Mouse (Mus musculus): ENCODE results near the gene Nmnat2. TPM values are rescaled to one million over a fixed set of nuclear protein-coding genes. Genes with fewer than 3 reads are reported as not detected.

Nmnat2 gene
- total RNA-seq, 1 experiment from 2014 or later = 0.38 TPM

DNA sequence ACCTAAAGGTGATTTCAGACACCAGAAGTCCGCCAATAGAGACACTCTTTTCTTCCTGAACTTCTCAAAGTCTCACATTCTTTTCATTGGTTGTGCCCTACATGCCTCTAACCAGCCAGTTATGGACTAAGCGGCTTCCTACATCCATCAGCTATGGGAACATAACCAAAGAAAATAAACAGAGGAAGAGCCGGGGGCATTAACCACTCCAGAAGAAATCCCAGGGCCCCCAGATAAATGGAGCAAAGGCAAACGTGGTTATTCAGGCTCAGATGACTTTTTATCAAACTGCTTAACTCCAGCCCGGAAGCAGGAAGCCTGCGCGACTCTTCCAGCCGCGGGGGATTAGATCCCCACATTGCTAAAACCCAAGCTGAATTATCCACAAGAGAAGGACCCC lies 146.1 kb downstream of the Nmnat2 start:
- ATAC-seq (replicated peaks; ENCODE audit: insufficient number of reproducible peaks, low FRiP score, low TSS enrichment, poor library complexity, severe bottlenecking) = no peak

DNA sequence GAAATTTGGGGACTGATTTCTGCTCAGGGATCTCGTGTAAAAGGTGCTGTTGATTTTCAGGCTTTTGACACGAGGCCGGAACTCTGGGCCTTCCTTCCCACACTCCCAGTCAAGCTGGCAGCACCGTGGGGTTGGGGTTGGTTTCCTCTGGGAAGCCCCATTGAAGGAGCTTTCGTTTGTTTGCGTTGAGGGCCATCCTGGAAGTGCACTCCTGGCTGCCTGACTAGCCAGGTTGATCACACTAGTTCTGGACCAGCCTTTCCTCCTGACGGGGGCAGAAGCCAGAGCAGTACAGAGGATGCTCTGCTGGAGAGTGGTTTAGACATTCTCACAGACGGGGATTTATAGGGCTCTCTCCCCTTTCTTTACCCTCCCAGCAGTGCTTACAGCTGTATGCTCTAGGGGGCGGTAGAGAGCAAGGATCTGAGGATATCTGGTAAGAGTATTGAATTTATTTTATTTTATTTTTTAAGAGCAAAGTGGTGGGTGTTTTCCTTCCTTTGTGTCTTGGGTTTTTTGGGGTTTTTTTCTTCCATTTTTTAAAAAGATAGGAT lies 146.6 kb downstream of the Nmnat2 start:
- no peak for ATAC-seq (replicated peaks; ENCODE audit: insufficient number of reproducible peaks, low FRiP score, low TSS enrichment, poor library complexity, severe bottlenecking)

DNA sequence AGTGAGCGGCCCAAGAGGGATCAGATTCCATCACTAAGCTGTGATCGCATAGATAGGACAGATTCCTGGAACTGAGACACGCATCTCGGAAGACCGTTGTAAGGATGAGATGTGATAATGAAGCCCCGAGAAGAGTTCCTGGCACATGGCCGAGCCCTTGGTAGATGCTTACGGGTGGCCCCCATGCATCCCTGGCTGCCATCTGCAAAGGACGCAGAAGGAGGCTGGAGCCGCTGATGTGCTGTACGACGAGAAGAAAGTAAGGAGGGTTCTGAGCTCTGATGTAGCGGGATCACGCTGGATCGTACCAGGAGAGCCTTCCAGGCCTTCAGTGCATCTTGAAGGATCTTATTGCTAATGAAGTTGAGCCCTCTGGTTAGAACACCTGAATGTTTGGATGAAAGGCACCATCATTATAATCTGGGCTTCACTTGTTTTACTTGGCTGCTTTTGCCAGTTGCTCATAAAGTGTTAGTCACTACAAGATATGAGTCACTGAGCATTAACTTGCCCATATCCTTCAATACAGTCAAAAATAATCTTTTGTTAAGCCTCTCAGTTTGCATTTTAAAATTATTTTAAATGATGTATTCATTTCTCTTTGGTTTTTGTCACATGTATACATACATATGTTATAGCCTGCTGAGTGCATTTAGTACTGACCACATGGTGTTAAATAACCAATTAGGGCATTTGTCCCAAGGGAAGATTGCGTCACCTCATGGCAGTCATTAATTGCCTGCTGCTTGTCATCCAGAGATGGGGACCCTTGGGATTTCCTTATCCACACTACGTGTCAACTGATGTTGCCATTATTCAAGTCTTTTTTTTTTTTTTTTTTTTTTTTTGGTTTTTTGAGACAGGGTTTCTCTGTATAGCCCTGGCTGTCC lies 147.7 kb downstream of the Nmnat2 start:
- ATAC-seq (replicated peaks; ENCODE audit: insufficient number of reproducible peaks, low FRiP score, low TSS enrichment, poor library complexity, severe bottlenecking) = no peak

DNA sequence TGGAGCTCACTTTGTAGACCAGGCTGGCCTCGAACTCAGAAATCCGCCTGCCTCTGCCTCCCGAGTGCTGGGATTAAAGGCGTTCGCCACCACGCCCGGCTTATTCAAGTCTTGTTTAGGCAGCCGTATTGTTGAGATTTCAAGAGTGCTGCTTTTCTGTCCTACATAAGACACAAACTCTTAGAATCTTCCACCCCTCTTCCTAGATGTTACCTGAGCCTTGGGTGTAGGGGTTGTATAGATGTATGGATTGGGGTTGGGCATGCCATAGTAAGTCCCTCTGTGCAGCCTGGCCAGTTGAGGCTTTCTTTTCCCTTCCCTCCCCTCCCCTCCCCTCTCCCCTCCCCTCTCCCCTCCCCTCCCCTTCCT lies 148.4 kb downstream of the Nmnat2 start:
- no peak for ATAC-seq (replicated peaks; ENCODE audit: insufficient number of reproducible peaks, low FRiP score, low TSS enrichment, poor library complexity, severe bottlenecking)

DNA sequence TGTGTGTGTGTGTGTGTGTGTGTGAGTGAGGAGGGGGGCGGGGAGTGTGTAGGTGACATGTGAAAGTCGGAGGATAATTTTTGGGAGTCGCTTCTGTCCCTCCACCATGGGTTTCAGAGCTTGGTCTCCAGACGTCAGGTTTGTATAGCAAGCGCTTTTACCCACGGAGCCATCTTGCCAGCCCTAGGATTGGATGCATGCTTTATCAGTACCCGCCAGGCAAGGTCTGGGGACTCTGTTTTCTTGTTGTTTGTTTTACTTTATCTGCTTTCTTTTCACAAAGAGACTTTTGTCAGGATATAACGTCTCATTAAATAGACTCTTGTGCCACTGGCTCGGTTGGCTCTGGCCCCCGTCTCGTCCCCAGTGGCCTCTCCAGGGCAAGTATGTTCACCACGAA lies 150.0 kb downstream of the Nmnat2 start:
- no peak for ATAC-seq (replicated peaks; ENCODE audit: insufficient number of reproducible peaks, low FRiP score, low TSS enrichment, poor library complexity, severe bottlenecking)

DNA sequence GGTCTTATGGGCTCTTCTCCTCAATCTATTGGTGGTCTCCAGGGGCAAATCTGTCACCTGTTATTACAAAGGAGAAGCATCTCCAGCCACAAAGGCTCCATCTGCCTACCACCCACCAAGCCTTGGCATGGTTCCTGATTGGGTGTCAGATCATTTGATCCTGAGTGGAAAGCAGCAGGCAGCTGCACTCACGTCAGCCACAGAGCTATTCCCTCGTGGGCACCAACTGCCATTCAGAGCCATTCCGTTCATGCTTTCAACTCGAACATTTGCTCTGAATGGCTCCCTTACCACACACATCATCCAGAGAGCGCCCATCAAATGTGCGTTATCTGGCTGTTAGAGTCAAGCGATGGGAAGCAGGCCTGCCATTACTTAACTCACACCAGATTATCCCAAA lies 153.1 kb downstream of the Nmnat2 start:
- ATAC-seq (replicated peaks; ENCODE audit: insufficient number of reproducible peaks, low FRiP score, low TSS enrichment, poor library complexity, severe bottlenecking) = no peak

DNA sequence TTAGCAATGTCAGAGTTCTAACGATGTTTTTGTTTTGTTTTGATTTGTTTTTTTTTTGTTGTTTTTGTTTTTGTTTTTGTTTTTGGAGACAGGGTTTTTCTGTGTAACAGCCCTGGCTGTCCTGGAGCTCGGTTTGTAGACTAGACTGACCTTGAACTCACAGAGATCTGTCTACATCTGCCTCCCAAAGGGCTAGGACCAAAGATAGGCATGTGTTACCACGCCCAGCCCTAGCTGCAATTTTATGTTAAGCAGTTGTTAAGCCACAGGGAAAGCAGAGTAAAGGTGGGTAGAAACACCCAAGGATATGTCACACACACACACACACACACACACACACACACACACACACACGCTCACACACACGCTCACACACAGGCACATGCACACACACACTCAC lies 154.6 kb downstream of the Nmnat2 start:
- no peak for ATAC-seq (replicated peaks; ENCODE audit: insufficient number of reproducible peaks, low FRiP score, low TSS enrichment, poor library complexity, severe bottlenecking)

DNA sequence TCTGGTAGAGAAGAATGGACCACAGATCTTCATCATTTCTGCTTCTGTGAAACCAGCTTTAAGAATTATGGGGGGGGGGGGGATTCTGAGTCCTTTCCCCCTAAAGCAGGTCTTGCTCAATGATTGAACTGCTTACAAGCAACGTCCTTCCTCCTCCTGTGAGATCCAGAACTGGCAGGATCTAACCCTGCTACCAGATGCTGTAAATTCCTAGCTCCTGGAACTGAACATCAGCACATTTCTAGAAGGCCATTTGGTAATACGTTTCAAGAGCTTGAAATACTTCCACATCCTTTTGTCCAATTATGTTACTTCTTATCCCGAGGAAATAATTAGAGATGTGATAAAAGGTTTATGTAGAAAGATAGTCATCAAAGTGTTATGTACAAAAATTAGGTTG lies 155.0 kb downstream of the Nmnat2 start:
- ATAC-seq (replicated peaks; ENCODE audit: insufficient number of reproducible peaks, low FRiP score, low TSS enrichment, poor library complexity, severe bottlenecking) = no peak

DNA sequence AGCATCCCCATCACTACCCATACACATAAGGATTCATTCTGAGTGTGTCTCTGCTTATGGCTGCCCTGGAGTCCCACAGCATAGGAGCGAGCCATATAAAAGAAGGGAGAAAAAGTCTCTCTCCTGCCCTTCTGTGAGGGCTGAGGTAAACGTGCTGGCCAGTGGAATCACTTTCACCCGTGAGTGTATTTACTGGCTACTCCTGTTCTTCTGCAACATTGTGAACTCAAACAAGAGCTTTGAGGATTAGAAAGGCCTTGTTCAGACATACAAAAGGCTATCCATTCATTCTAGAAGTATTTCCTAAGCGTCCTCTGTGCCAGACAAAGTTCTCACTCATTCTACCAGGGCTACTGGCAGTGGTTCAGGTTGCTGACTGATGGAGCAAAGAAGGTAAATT lies 156.8 kb downstream of the Nmnat2 start:
- no peak for ATAC-seq (replicated peaks; ENCODE audit: insufficient number of reproducible peaks, low FRiP score, low TSS enrichment, poor library complexity, severe bottlenecking)

DNA sequence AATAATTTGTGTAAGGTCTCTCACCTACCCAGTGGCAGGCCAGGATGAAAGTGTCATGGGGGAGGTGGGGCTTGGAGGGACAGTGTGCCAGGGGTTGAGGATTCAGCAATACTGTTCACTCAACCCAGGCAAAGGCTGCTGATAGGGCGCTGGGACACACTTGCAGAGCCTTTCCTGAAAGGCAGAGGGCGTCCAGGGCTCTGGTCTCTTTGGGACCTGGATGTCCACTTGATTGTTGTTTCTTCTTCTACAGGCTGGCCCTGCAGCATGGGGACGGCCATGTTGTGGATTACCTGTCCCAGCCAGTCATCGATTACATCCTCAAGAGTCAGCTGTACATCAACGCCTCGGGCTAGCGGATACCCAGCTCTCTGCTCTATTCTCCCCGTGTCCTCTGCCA lies 160.5 kb downstream of the Nmnat2 start:
- ATAC-seq (replicated peaks; ENCODE audit: insufficient number of reproducible peaks, low FRiP score, low TSS enrichment, poor library complexity, severe bottlenecking) = no peak

DNA sequence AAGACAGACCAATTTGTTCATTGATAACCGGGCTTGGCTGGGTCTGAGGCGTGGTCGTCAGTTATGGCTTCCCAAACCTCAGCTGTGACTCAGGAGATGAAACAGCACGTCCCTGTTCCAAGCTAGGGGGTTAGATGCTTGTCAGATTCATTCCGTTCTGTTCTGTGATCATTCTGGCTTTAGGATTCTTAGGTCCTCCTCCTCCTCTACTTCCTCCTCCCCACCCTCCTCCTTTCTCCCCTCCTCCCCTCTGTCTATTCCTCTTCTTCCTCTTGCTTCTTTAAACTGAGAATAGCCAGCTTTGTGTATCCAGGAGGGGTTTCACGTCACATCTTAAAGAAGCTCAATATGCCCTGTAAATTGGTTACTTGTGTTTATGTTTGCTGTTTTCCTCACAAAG lies 165.8 kb downstream of the Nmnat2 start:
- no peak for ATAC-seq (replicated peaks; ENCODE audit: insufficient number of reproducible peaks, low FRiP score, low TSS enrichment, poor library complexity, severe bottlenecking)

DNA sequence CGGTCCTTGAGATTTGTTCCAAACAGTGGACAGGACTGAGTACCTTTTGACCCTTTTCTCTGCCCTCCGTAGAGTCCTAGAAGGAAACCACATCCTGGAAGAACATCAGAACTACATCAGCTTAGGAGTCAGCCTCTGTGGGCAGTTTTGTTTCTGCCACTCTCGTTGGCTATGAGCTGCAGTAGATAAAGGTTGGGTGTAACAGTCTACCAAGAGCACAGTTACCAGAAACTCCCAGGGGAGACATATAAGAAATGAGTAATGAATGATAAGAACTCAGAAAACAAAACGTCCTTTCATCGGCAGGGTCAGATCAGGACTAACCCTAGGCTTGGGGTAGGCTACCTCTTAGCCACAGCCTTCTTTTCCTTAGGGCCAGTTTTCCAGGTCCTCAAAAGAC lies 166.5 kb downstream of the Nmnat2 start:
- no peak for ATAC-seq (replicated peaks; ENCODE audit: insufficient number of reproducible peaks, low FRiP score, low TSS enrichment, poor library complexity, severe bottlenecking)

DNA sequence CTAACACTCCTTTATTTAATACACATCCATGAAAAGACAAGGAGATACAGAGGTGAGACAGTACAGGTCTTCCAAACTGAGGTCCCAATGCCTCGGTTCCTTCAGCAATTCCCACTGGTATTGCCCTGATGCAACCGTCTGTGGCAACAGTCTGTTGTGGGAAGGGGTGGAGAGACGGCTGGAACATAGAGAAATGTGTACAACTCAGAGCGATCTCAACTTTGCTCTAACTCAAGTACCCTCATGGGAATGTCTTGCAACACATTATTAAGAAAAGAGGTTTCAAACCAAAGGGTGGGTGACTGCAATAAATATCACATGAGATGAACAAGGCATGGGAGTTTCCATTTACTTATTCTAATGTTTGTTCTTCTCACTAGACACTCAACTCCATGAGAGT lies 168.0 kb downstream of the Nmnat2 start:
- ATAC-seq (replicated peaks; ENCODE audit: insufficient number of reproducible peaks, low FRiP score, low TSS enrichment, poor library complexity, severe bottlenecking) = no peak

DNA sequence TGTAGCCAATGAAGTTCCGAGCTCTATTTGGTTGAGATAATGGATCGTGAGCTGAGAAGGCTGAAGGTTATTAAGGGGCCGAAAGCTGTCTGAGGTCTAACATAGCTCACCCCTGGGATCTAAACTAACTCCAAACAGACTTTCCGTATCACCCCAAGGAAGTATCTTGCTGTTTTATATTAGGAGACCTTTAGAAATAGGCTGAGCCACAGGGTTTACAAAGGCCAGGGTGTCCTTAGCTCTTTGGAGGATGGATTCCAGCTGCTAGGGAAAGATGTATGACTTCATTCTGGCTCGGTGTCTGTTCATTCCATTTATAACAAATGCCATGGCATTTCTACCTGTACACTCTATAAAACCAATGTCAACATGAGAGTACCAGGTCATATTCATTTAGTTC lies 169.7 kb downstream of the Nmnat2 start:
- no peak for ATAC-seq (replicated peaks; ENCODE audit: insufficient number of reproducible peaks, low FRiP score, low TSS enrichment, poor library complexity, severe bottlenecking)

DNA sequence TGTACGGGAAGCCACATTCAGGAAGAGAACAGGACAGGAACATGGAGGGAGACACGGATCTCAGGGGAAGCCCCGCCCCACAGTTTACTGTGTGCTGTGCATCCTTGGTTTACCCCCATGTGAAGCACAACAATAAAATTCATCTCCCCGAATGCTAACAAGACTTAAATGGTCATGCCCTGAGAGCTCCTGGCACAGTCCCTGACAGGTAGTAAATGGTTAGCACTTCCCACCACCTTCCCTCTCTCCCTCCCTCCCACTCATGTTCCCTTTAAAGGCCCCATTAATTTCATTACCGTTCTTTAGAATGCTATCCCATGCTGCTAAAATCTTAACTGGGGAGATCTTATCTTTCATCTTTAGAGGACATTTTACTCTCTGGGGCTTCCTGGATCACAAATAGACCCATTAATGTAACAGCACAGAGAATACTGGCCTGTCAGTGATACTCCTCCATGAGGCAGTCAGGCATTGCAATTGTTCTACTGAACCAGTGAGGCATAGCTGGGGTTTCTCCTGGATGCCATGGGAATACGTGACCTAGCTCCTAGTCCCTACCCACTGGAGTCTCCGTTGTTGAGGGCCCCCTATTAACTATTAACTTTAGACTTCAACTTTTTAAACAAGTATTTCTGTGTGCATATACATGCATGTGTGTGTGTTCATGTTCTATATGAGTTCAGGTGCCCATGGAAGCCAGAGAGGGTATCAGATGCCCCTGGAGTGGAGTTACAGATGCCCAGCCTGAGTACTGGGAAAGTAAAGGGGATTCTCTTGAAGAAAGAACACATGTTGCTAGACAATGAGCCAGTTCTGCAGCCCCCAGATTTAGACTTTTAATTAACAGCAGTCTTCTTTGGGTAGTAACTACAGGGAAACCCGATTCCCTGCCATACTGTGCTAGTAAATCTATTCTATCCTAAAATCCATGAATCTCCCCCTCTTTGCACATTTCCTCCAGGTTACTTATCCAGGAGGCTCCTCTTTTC lies 170.8 kb downstream of the Nmnat2 start:
- ATAC-seq (replicated peaks; ENCODE audit: insufficient number of reproducible peaks, low FRiP score, low TSS enrichment, poor library complexity, severe bottlenecking) = no peak

DNA sequence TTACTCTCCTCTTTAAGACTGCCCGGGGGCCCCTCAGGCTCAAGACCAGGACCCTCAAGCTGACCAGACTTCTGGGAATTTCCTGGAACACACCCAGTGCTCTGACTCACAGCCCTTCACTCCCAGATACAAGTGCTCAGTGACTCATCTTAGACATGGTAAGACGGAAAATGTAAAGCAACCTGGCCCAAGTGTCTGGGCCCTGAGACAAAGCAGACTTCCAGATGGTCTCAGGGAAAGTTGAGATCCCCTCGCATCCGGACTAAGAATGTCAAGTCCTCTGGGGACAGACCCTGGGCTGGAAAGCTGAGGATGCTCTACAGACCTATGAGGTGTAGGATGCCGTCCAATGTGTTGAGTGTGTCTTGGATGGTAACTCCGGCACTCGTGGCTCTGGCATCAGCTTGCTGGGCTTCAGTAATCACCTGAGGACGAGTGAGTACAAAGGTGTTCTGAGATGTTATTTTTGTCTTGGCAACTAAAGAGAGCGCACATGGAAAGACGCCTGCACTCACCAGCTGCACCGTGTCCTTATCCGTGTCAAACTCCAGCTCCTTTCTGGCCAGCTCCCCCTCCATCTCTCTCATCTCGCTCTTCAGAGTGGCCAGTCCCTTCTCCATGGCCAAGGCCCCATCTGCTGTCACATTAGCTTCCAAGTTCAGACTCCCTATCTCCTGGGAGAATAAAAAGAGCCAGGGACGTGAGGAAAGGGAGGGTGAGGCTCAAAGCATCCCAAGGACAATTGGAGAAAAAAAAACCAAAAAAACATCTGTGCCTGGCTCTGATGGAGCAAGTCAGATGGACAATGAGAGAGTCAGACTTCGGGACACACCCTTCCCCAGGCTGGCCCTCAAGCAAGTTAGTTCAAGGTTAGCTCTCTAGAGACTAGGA lies 171.9 kb downstream of the Nmnat2 start:
- no peak for ATAC-seq (replicated peaks; ENCODE audit: insufficient number of reproducible peaks, low FRiP score, low TSS enrichment, poor library complexity, severe bottlenecking)

DNA sequence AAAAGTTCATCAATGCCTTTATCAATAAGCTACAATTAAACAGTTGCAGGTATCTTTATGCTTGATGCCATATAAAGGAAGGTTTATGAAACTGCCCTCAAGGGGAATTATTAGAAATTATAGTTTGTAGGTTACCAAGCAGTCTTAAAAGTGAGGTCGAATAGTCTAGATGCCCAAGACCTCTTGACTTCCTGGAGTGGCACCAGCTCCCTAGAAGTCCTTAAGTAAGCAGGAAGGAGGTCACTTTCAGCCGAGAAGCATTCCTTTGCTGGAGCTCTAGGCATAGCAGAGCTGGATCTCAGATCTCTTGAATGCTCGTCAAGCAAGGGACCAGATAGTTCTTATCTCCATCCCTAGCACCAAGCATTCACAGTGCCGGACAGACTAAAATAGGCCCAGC lies 172.8 kb downstream of the Nmnat2 start:
- ATAC-seq (replicated peaks; ENCODE audit: insufficient number of reproducible peaks, low FRiP score, low TSS enrichment, poor library complexity, severe bottlenecking) = no peak

DNA sequence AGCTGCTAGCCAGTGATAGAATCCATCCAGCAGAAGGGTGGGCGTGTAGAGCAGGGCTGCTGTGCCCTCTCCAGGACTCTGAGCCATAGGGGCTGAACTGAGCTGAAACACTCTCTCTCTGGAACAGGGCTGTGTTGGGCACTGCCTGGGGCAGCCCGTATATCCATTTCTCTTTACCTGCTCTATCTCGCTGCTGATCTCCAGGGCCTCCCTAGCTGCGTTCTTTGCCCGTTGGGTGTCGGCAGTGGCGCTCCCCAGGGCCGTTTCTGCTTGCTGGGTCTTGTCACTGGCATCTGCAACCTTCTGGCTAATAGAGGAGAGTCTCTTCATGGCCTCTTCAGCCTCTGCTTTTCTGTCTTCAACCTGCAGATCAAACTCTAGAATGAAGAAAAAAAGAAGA lies 174.0 kb downstream of the Nmnat2 start:
- no peak for ATAC-seq (replicated peaks; ENCODE audit: insufficient number of reproducible peaks, low FRiP score, low TSS enrichment, poor library complexity, severe bottlenecking)

Data from monocyte, adult 5-6 weeks (primary cell).